Mouse (Mus musculus) bone marrow macrophage, adult 2 months (primary cell): ENCODE data around the gene Ahnak. TPM values are rescaled to one million over a fixed set of nuclear protein-coding genes. Genes with fewer than 3 reads are reported as not detected.

Experiments used
- H3K27ac ChIP-seq: 2 replicates; pipeline ENCODE4 v1.5.1; 2012; ENCODE audit warnings: low read depth, low read length; ENCODE audit not compliant: insufficient read depth
- H3K4me1 ChIP-seq: 2 replicates; pipeline ENCODE4 v1.6.1; 2012; ENCODE audit warnings: low read length; ENCODE audit not compliant: control insufficient read depth, insufficient read depth
- H3K4me3 ChIP-seq: 2 replicates; pipeline ENCODE4 v1.5.1; 2012; ENCODE audit warnings: mild to moderate bottlenecking, low read length, moderate library complexity; ENCODE audit not compliant: insufficient read depth
- CTCF ChIP-seq: IDR thresholded peaks from 2 replicates; pipeline ENCODE4 v1.5.1; 2012; ENCODE audit warnings: low read depth, mild to moderate bottlenecking, low read length, moderate library complexity
- POLR2A ChIP-seq: IDR thresholded peaks from 2 replicates; pipeline ENCODE4 v1.6.1; 2012; ENCODE audit warnings: mild to moderate bottlenecking, low read depth, low read length, borderline replicate concordance
- polyA plus RNA-seq: library from polyadenylated mRNA; stranded (reverse); fragments of >200 nt; gene quantifications from 2 replicates; pipeline ENCODE4 v1.2.4, GENCODE M21; 2012; ENCODE audit not compliant: missing spikeins, insufficient read depth, insufficient read length

The Ahnak gene
- polyA plus RNA-seq, 1 experiment, result 513 TPM

GRCm38 (mm10) chr19:9025562-9026257 lies 36.6 kb downstream of the Ahnak start:
- TF ChIP-seq CTCF (no peak), POLR2A (no peak)
- Histone ChIP-seq H3K4me1 (peaks cover 56% of the 10 kb centered on the region), H3K27ac (peak overlapping the region; percentile 28), H3K4me3 (no peak overlapping the region)

GRCm38 (mm10) chr19:9026634-9027033 lies 37.5 kb downstream of the Ahnak start:
- no peak for TF ChIP-seq POLR2A
- no peak for TF ChIP-seq CTCF
- peak overlapping the region; percentile 28 for H3K27ac ChIP-seq
- H3K4me1 ChIP-seq, result peaks cover 47% of the 10 kb centered on the region
- no peak overlapping the region for H3K4me3 ChIP-seq

- Histone ChIP-seq H3K4me3 (no peak overlapping the region), H3K4me1 (peaks cover 37% of the 10 kb centered on the region), H3K27ac (no peak overlapping the region)
- TF ChIP-seq POLR2A, result no peak
- no peak for TF ChIP-seq CTCF
These were observed 38.7 kb downstream of the Ahnak start for GRCm38 (mm10) chr19:9027795-9028194.

- TF ChIP-seq CTCF (no peak), POLR2A (no peak)
- Histone ChIP-seq H3K4me3 (no peak overlapping the region), H3K4me1 (peaks cover 39% of the 10 kb centered on the region), H3K27ac (no peak overlapping the region)
These were observed 39.3 kb downstream of the Ahnak start for GRCm38 (mm10) chr19:9028375-9028774.

GRCm38 (mm10) chr19:9029640-9030262 lies 40.7 kb downstream of the Ahnak start:
- no peak overlapping the region for H3K4me3 ChIP-seq
- no peak overlapping the region for H3K27ac ChIP-seq
- TF ChIP-seq POLR2A, result no peak
- no peak for TF ChIP-seq CTCF
- H3K4me1 ChIP-seq, result peaks cover 47% of the 10 kb centered on the region

- TF ChIP-seq POLR2A (no peak), CTCF (no peak)
- H3K4me3 ChIP-seq, result no peak overlapping the region
- peaks cover 24% of the 10 kb centered on the region for H3K4me1 ChIP-seq
- H3K27ac ChIP-seq, result no peak overlapping the region
These were observed 43.5 kb downstream of the Ahnak start for GRCm38 (mm10) chr19:9032502-9033129.

- Histone ChIP-seq H3K27ac (no peak overlapping the region), H3K4me1 (peaks cover 17% of the 10 kb centered on the region), H3K4me3 (no peak overlapping the region)
- TF ChIP-seq CTCF (no peak), POLR2A (no peak)
These were observed 44.6 kb downstream of the Ahnak start for GRCm38 (mm10) chr19:9033412-9034340.

- TF ChIP-seq CTCF (no peak), POLR2A (no peak)
- Histone ChIP-seq H3K27ac (no peak overlapping the region), H3K4me1 (peaks cover 17% of the 10 kb centered on the region), H3K4me3 (no peak overlapping the region)
These were observed 45.4 kb downstream of the Ahnak start for GRCm38 (mm10) chr19:9034480-9034879.

GRCm38 (mm10) chr19:9035101-9035500 lies 46.0 kb downstream of the Ahnak start:
- Histone ChIP-seq H3K27ac (no peak overlapping the region), H3K4me3 (no peak overlapping the region), H3K4me1 (peaks cover 22% of the 10 kb centered on the region)
- TF ChIP-seq CTCF (no peak), POLR2A (no peak)

GRCm38 (mm10) chr19:9038136-9038535 lies 49.1 kb downstream of the Ahnak start:
- peaks cover 39% of the 10 kb centered on the region for H3K4me1 ChIP-seq
- no peak for TF ChIP-seq POLR2A
- TF ChIP-seq CTCF, result no peak
- no peak overlapping the region for H3K27ac ChIP-seq
- H3K4me3 ChIP-seq, result no peak overlapping the region
